Mouse (Mus musculus) MEL (cell line): ENCODE data around the gene Chd9.
A peak's percentile ranks its signal among the peaks of the same experiment; 100 is the strongest.

ENCODE experiments used
- CHD1 ChIP-seq: IDR thresholded peaks from 2 replicates; pipeline ENCODE4 v1.6.1; 2012; ENCODE audit warnings: low read depth, mild to moderate bottlenecking, inconsistent platforms, low read length, improper control_type of control experiment
- CHD2 ChIP-seq: IDR thresholded peaks from 2 replicates; pipeline ENCODE4 v1.6.1; 2011; ENCODE audit warnings: low read length, improper control_type of control experiment
- CTCF ChIP-seq, 3 experiments: IDR thresholded peaks in 2 of 3; conservative IDR thresholded peaks in 1 of 3; 2 replicates each; pipeline ENCODE4 v1.5.1; 2011 to 2012; ENCODE audit warnings: low read length in 3 of 3, low read depth in 2 of 3, mild to moderate bottlenecking in 2 of 3, improper control_type of control experiment in 1 of 3, inconsistent platforms in 1 of 3, mixed read lengths in 1 of 3, moderate library complexity in 1 of 3; ENCODE audit not compliant: control insufficient read depth in 1 of 3, insufficient read depth in 1 of 3, poor library complexity in 1 of 3, severe bottlenecking in 1 of 3
- E2F4 ChIP-seq: IDR thresholded peaks from 2 replicates; pipeline ENCODE4 v1.6.1; 2011; ENCODE audit warnings: low read depth, low read length, improper control_type of control experiment, borderline replicate concordance
- ELF1 ChIP-seq: IDR thresholded peaks from 2 replicates; pipeline ENCODE4 v1.6.1; 2014; ENCODE audit warnings: low read depth, mild to moderate bottlenecking, inconsistent platforms, low read length, improper control_type of control experiment, moderate library complexity
- EP300 ChIP-seq, 2 experiments: IDR thresholded peaks; 2 replicates each; pipeline ENCODE4 v1.6.1; 2011; ENCODE audit warnings: improper control_type of control experiment in 2 of 2, low read length in 2 of 2, low read depth in 1 of 2, mild to moderate bottlenecking in 1 of 2
- HCFC1 ChIP-seq: IDR thresholded peaks from 2 replicates; pipeline ENCODE4 v1.6.1; 2012; ENCODE audit warnings: low read depth, mild to moderate bottlenecking, inconsistent platforms, low read length, improper control_type of control experiment, moderate library complexity
- JUND ChIP-seq: IDR thresholded peaks from 2 replicates; pipeline ENCODE4 v1.6.1; 2011; ENCODE audit warnings: low read depth, mild to moderate bottlenecking, improper control_type of control experiment, low read length
- POLR2A ChIP-seq, 2 experiments: IDR thresholded peaks; 2 replicates each; pipeline ENCODE4 v1.6.1; 2011 to 2012; ENCODE audit warnings: low read length in 2 of 2, mild to moderate bottlenecking in 2 of 2, control low read depth in 1 of 2, improper control_type of control experiment in 1 of 2, low read depth in 1 of 2, moderate library complexity in 1 of 2; ENCODE audit not compliant: control insufficient read depth in 1 of 2, insufficient read depth in 1 of 2, poor library complexity in 1 of 2
- POLR2AphosphoS2 ChIP-seq: IDR thresholded peaks from 2 replicates; pipeline ENCODE4 v1.6.1; 2011; ENCODE audit warnings: low read length, improper control_type of control experiment
- SMC3 ChIP-seq: IDR thresholded peaks from 2 replicates; pipeline ENCODE4 v1.6.1; 2011; ENCODE audit warnings: low read depth, low read length, improper control_type of control experiment
- TBP ChIP-seq: IDR thresholded peaks from 2 replicates; pipeline ENCODE4 v1.8.0; 2011; ENCODE audit warnings: low read depth, low read length, improper control_type of control experiment
- TCF12 ChIP-seq: IDR thresholded peaks from 2 replicates; pipeline ENCODE4 v1.6.1; 2014; ENCODE audit warnings: low read depth, mild to moderate bottlenecking, inconsistent platforms, low read length, improper control_type of control experiment, moderate library complexity
- ZNF384 ChIP-seq: IDR thresholded peaks from 2 replicates; pipeline ENCODE4 v1.6.1; 2012; ENCODE audit warnings: low read depth, mild to moderate bottlenecking, inconsistent platforms, low read length, improper control_type of control experiment

GRCm38 (mm10) chr8:90976960-90977371 is 148.8 kb downstream of the Chd9 start:
- TF ChIP-seq CTCF (IDR thresholded peaks at IDR 0.05 in 2 of 3, conservative IDR thresholded peaks at IDR 0.05 in 1 of 3; ENCODE audit: control insufficient read depth in 1 of 3, insufficient read depth in 1 of 3, low read depth in 2 of 3, low read length in 3 of 3, poor library complexity in 1 of 3, severe bottlenecking in 1 of 3) (no peak), ELF1 (no peak), POLR2A (IDR thresholded peaks at IDR 0.05; ENCODE audit: control insufficient read depth in 1 of 2, insufficient read depth in 1 of 2, low read depth in 1 of 2, low read length in 2 of 2, poor library complexity in 1 of 2) (no peak), E2F4 (no peak), EP300 (IDR thresholded peaks at IDR 0.05; ENCODE audit: low read depth in 1 of 2, low read length in 2 of 2) (peak; percentile 17 to 72; a peak in 2 of 4 replicates), ZNF384 (no peak), HCFC1 (no peak), CHD2 (no peak), JUND (no peak), CHD1 (0 out of 2 replicates have a peak, but pooled peaks have one; percentile 26), TCF12 (peak; percentile 82), SMC3 (no peak), TBP (peak; percentile 98), POLR2AphosphoS2 (no peak)
